Mouse (Mus musculus) heart, embryonic 15.5 days (tissue): ENCODE results near the gene Dppa5a. TPM values are rescaled to one million over a fixed set of nuclear protein-coding genes. Genes with fewer than 3 reads are reported as not detected.
"Not testable (repeated sequence)": the region's sequence is repeated elsewhere in the genome, so short reads cannot be mapped to it uniquely, and the experiment has no call there.

ENCODE experiments used
- ATAC-seq: fragments of 200-750 bp; cut with Nextera tagmentation; replicated peaks from 2 replicates; pipeline ENCODE4 v1.8.0; 2017; ENCODE audit warnings: low read depth, moderate TSS enrichment; ENCODE audit not compliant: insufficient number of reproducible peaks, insufficient read depth, low FRiP score
- H3K27ac ChIP-seq: fragments of 300-500 bp; sonication (generic); 2 replicates; pipeline ENCODE4 v1.5.1; 2015; ENCODE audit warnings: mild to moderate bottlenecking, inconsistent platforms
- H3K27me3 ChIP-seq: fragments of 300-500 bp; sonication (generic); 2 replicates; pipeline ENCODE4 v1.6.1; 2015; ENCODE audit warnings: inconsistent platforms
- H3K36me3 ChIP-seq: fragments of 300-500 bp; sonication (generic); 2 replicates; pipeline ENCODE4 v1.6.1; 2015; ENCODE audit warnings: mild to moderate bottlenecking, inconsistent platforms
- H3K4me1 ChIP-seq: fragments of 300-500 bp; sonication (generic); replicated peaks from 2 replicates; pipeline ENCODE4 v1.6.1; 2015; ENCODE audit warnings: inconsistent platforms
- H3K4me2 ChIP-seq: fragments of 300-500 bp; sonication (generic); 2 replicates; pipeline ENCODE4 v1.6.1; 2015; ENCODE audit warnings: inconsistent platforms, mild to moderate bottlenecking, moderate library complexity
- H3K4me3 ChIP-seq: fragments of 300-500 bp; sonication (generic); 2 replicates; pipeline ENCODE4 v1.5.1; 2015; ENCODE audit warnings: mild to moderate bottlenecking, inconsistent platforms
- H3K9ac ChIP-seq: fragments of 300-500 bp; sonication (generic); 2 replicates; pipeline ENCODE4 v1.6.1; 2015; ENCODE audit warnings: mild to moderate bottlenecking, inconsistent platforms
- H3K9me3 ChIP-seq: fragments of 300-500 bp; sonication (generic); replicated peaks from 2 replicates; pipeline ENCODE4 v1.6.1; 2016; ENCODE audit warnings: inconsistent platforms
- WGBS: fragments of 180-500 bp; shearing (Covaris S2); methylation state at CpG from one replicate; pipeline ENCODE4 v1.1.7; 2015; ENCODE audit warnings: mixed read lengths; 5-methylcytosine and 5-hydroxymethylcytosine counted together
- polyA plus RNA-seq: library from polyadenylated mRNA; unstranded; fragments of >200 nt; fragmentation: Nextera tagmentation; extraction: Ambion mirVana; gene quantifications from 2 replicates; pipeline ENCODE4 v1.2.1, GENCODE M21; 2015

Gene Dppa5a
- polyA plus RNA-seq, 1 experiment from 2014 or later = not detected

- ATAC-seq = no peak
- H3K36me3 ChIP-seq = no peaks in the 10 kb centered on the region
- WGBS = 90% methylated on average over 6 of the region's 6 CpGs
These were observed 3.3 kb downstream of the Dppa5a start for GRCm38 (mm10) chr9:78364701-78365100.

GRCm38 (mm10) chr9:78363374-78363773, 4.6 kb downstream of the Dppa5a start:
- H3K4me3 ChIP-seq = no peak overlapping the region
- H3K27me3 ChIP-seq = no peaks in the 10 kb centered on the region
- no peak overlapping the region for H3K9ac ChIP-seq
- ATAC-seq = no peak
- no peak overlapping the region for H3K4me2 ChIP-seq
- no peaks in the 10 kb centered on the region for H3K4me1 ChIP-seq
- 65% methylated on average over 6 of the region's 6 CpGs for WGBS
- H3K9me3 ChIP-seq = no peaks in the 10 kb centered on the region
- H3K27ac ChIP-seq = no peak overlapping the region
- no peaks in the 10 kb centered on the region for H3K36me3 ChIP-seq

More at GRCm38 (mm10) chr9:78364701-78365100, 3.3 kb downstream of the Dppa5a start:
- Histone ChIP-seq H3K4me3 (no peak overlapping the region), H3K27ac (no peak overlapping the region), H3K27me3 (no peaks in the 10 kb centered on the region), H3K9me3 (no peaks in the 10 kb centered on the region), H3K9ac (no peak overlapping the region), H3K4me1 (no peaks in the 10 kb centered on the region), H3K4me2 (no peak overlapping the region)

GRCm38 (mm10) chr9:78360484-78360872, 7.5 kb downstream of the Dppa5a start:
- WGBS = 47% methylated on average over 2 of the region's 2 CpGs
- no peak for ATAC-seq

GRCm38 (mm10) chr9:78359750-78360483, 8.1 kb downstream of the Dppa5a start:
- no peaks in the 10 kb centered on the region for H3K27me3 ChIP-seq
- no peak overlapping the region for H3K4me2 ChIP-seq
- H3K4me1 ChIP-seq = no peaks in the 10 kb centered on the region
- H3K9me3 ChIP-seq = no peaks in the 10 kb centered on the region
- ATAC-seq = no peak
- H3K4me3 ChIP-seq = no peak overlapping the region
- no peak overlapping the region for H3K9ac ChIP-seq
- no peak overlapping the region for H3K27ac ChIP-seq
- H3K36me3 ChIP-seq = no peaks in the 10 kb centered on the region
- 77% methylated on average over 6 of the region's 6 CpGs for WGBS

More at GRCm38 (mm10) chr9:78360484-78360872, 7.5 kb downstream of the Dppa5a start:
- Histone ChIP-seq H3K4me3 (no peak overlapping the region), H3K36me3 (no peaks in the 10 kb centered on the region), H3K9me3 (no peaks in the 10 kb centered on the region), H3K4me2 (no peak overlapping the region), H3K27ac (no peak overlapping the region), H3K27me3 (no peaks in the 10 kb centered on the region), H3K4me1 (no peaks in the 10 kb centered on the region), H3K9ac (no peak overlapping the region)

- 8% methylated on average over 9 of the region's 9 CpGs for WGBS
- ATAC-seq = no peak
- Histone ChIP-seq H3K4me1 (no peaks in the 10 kb centered on the region), H3K27ac (no peak overlapping the region), H3K9me3 (no peaks in the 10 kb centered on the region), H3K9ac (no peak overlapping the region), H3K4me3 (no peak overlapping the region), H3K4me2 (no peak overlapping the region), H3K27me3 (no peaks in the 10 kb centered on the region), H3K36me3 (no peaks in the 10 kb centered on the region)
These were observed 9.9 kb downstream of the Dppa5a start for GRCm38 (mm10) chr9:78358053-78358452.

GRCm38 (mm10) chr9:78355611-78356010, 12.4 kb downstream of the Dppa5a start, which contains the start of gene Gsta2:
TSS of gene Gsta2 (minus strand) at chr9:78355788.
- H3K9ac ChIP-seq = no peak within 1 kb of the TSS
- whole genome bisulfite sequencing = 85% methylated on average over 8 of the region's 8 CpGs
- no peaks in the 10 kb centered on the region for H3K4me1 ChIP-seq
- H3K4me3 ChIP-seq = no peak within 1 kb of the TSS
- H3K4me2 ChIP-seq = no peak within 1 kb of the TSS
- no peak within 1 kb of the TSS for H3K27ac ChIP-seq
- ATAC-seq = no peak
- no peaks in the 10 kb centered on the region for H3K36me3 ChIP-seq
- H3K27me3 ChIP-seq = no peaks in the 10 kb centered on the region
- no peaks in the 10 kb centered on the region for H3K9me3 ChIP-seq

- Histone ChIP-seq H3K27ac (no peak overlapping the region), H3K36me3 (no peaks in the 10 kb centered on the region), H3K9me3 (no peaks in the 10 kb centered on the region), H3K4me2 (no peak overlapping the region), H3K27me3 (no peaks in the 10 kb centered on the region), H3K4me1 (no peaks in the 10 kb centered on the region), H3K9ac (no peak overlapping the region), H3K4me3 (no peak overlapping the region)
- 71% methylated on average over 11 of the region's 11 CpGs for WGBS
- ATAC-seq = no peak
These were observed 13.1 kb downstream of the Dppa5a start for GRCm38 (mm10) chr9:78354665-78355578.

- no peak overlapping the region for H3K4me2 ChIP-seq
- H3K9ac ChIP-seq = no peak overlapping the region
- H3K9me3 ChIP-seq = no peaks in the 10 kb centered on the region
- H3K27ac ChIP-seq = no peak overlapping the region
- no peak for ATAC-seq
- no peaks in the 10 kb centered on the region for H3K36me3 ChIP-seq
- WGBS = 60% methylated on average over 6 of the region's 6 CpGs
- no peak overlapping the region for H3K4me3 ChIP-seq
- H3K27me3 ChIP-seq = no peaks in the 10 kb centered on the region
- no peaks in the 10 kb centered on the region for H3K4me1 ChIP-seq
These were observed 16.3 kb downstream of the Dppa5a start for GRCm38 (mm10) chr9:78351504-78352220.

- H3K27me3 ChIP-seq, H3K4me3 ChIP-seq, H3K36me3 ChIP-seq, ATAC-seq, H3K9ac ChIP-seq, H3K4me1 ChIP-seq, H3K27ac ChIP-seq, H3K4me2 ChIP-seq, H3K9me3 ChIP-seq: not testable (repeated sequence)
These were observed 18.0 kb downstream of the Dppa5a start for GRCm38 (mm10) chr9:78350007-78350406.

- H3K9ac ChIP-seq, ATAC-seq, H3K36me3 ChIP-seq, H3K4me3 ChIP-seq, H3K4me2 ChIP-seq, H3K9me3 ChIP-seq, H3K4me1 ChIP-seq, H3K27me3 ChIP-seq, H3K27ac ChIP-seq: not testable (repeated sequence)
- WGBS = 78% methylated on average over 3 of the region's 3 CpGs
These were observed 18.8 kb downstream of the Dppa5a start for GRCm38 (mm10) chr9:78349141-78349540.
